Mouse (Mus musculus): ENCODE measurements around the gene Ccdc189.

- TF ChIP-seq CTCF (IDR thresholded peaks at IDR 0.05; ENCODE audit: low read depth), result no peak
- no peak for TF ChIP-seq EP300 (optimal IDR thresholded peaks at IDR 0.05)
Observed at GRCm38 (mm10) chr7:127541671-127542070, 46.7 kb downstream of the Ccdc189 start.
